Mouse (Mus musculus) erythroblast, embryonic 14.5 days (primary cell): ENCODE results near the gene Ralgds. TPM values are rescaled to one million over a fixed set of nuclear protein-coding genes. Genes with fewer than 3 reads are reported as not detected.

Source experiments
- H3K27me3 ChIP-seq: 2 replicates; pipeline ENCODE4 v1.6.1; 2012; ENCODE audit warnings: inconsistent platforms; ENCODE audit not compliant: control insufficient read depth
- H3K36me3 ChIP-seq: 2 replicates; pipeline ENCODE4 v1.6.1; 2012; ENCODE audit warnings: mild to moderate bottlenecking, inconsistent platforms; ENCODE audit not compliant: control insufficient read depth
- H3K4me1 ChIP-seq: 2 replicates; pipeline ENCODE4 v1.6.1; 2012; ENCODE audit warnings: inconsistent platforms; ENCODE audit not compliant: control insufficient read depth
- H3K4me3 ChIP-seq: replicated peaks from 2 replicates; pipeline ENCODE3; 2012; ENCODE audit warnings: moderate library complexity, mild to moderate bottlenecking, inconsistent platforms
- H3K9me3 ChIP-seq: 2 replicates; pipeline ENCODE4 v1.6.1; 2012; ENCODE audit warnings: low read length, inconsistent platforms, mixed read lengths; ENCODE audit not compliant: control insufficient read depth
- GATA1 ChIP-seq: IDR thresholded peaks from 2 replicates; pipeline ENCODE4 v1.6.1; 2012; ENCODE audit warnings: low read length, inconsistent platforms, mixed read lengths
- TAL1 ChIP-seq: IDR thresholded peaks from 3 replicates; pipeline ENCODE4 v1.6.1; 2012; ENCODE audit warnings: low read length, inconsistent platforms, mixed read lengths
- polyA plus RNA-seq: library from polyadenylated mRNA; stranded (reverse); fragments of >175 nt; gene quantifications from 2 replicates; pipeline ENCODE4 v1.2.3, GENCODE M21; 2012

Gene Ralgds
- polyA plus RNA-seq, 1 experiment, result 0.06 TPM

DNA sequence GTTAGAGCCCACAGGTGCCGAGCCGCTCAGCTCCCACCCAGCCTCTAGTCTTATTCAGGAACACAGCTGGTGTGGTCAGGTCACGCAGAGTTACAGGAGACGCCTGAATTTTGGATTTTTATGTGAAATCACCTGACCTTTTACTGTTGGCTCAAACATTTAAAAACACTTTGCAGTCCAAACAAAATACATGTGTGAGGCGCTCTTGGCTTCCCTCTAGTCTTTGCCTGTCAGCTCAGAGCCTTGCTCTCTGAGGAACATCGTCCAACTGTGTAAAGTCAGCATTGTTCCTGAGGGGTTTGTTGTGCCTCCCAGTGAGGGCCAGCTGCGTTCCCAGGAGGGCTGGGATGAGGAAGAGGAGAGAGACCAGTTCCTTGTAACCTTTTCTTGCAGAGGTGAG lies 17.4 kb downstream of the Ralgds start:
- Histone ChIP-seq H3K4me3 (no peak overlapping the region), H3K4me1 (peaks cover 16% of the 10 kb centered on the region), H3K27me3 (peaks cover 14% of the 10 kb centered on the region), H3K9me3 (no peaks in the 10 kb centered on the region), H3K36me3 (no peaks in the 10 kb centered on the region)
- TF ChIP-seq GATA1 (no peak), TAL1 (no peak)

GRCm38 (mm10) chr2:28532938-28533771 lies 20.2 kb downstream of the Ralgds start:
- Histone ChIP-seq H3K36me3 (no peaks in the 10 kb centered on the region), H3K27me3 (peaks cover 14% of the 10 kb centered on the region), H3K4me3 (peak overlapping the region; percentile 54), H3K9me3 (no peaks in the 10 kb centered on the region), H3K4me1 (peaks cover 7% of the 10 kb centered on the region)
- TF ChIP-seq GATA1, result no peak
- no peak for TF ChIP-seq TAL1

DNA sequence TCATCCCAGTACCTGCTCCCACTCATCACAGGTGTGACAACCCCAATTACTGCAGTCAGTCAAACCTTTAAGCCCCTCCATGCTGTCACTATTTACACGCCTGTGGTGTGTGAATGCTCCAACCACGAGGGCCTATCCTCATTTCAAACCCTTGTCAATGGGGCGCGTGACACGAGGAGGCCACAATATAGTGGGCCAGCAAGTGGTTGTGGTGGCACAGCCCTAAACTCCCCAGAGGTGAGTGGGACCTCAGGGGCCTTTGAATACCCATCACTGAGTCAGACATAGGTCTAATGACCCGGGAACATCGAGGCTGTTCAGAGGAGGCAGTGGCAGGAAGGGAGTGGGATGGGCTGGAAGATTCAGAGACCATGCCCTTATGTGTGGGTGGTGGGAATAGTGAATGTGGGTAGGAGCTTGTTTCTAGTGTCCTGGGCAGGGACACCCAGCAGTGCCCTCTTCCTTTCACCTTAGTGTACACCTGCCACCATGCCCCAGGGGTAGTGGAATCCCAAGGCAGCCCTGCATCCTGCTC lies 21.0 kb downstream of the Ralgds start:
- peaks cover 7% of the 10 kb centered on the region for H3K4me1 ChIP-seq
- H3K27me3 ChIP-seq, result peaks cover 14% of the 10 kb centered on the region
- no peak for TF ChIP-seq GATA1
- TF ChIP-seq TAL1, result no peak
- no peaks in the 10 kb centered on the region for H3K9me3 ChIP-seq
- peak overlapping the region; percentile 54 for H3K4me3 ChIP-seq
- no peaks in the 10 kb centered on the region for H3K36me3 ChIP-seq

DNA sequence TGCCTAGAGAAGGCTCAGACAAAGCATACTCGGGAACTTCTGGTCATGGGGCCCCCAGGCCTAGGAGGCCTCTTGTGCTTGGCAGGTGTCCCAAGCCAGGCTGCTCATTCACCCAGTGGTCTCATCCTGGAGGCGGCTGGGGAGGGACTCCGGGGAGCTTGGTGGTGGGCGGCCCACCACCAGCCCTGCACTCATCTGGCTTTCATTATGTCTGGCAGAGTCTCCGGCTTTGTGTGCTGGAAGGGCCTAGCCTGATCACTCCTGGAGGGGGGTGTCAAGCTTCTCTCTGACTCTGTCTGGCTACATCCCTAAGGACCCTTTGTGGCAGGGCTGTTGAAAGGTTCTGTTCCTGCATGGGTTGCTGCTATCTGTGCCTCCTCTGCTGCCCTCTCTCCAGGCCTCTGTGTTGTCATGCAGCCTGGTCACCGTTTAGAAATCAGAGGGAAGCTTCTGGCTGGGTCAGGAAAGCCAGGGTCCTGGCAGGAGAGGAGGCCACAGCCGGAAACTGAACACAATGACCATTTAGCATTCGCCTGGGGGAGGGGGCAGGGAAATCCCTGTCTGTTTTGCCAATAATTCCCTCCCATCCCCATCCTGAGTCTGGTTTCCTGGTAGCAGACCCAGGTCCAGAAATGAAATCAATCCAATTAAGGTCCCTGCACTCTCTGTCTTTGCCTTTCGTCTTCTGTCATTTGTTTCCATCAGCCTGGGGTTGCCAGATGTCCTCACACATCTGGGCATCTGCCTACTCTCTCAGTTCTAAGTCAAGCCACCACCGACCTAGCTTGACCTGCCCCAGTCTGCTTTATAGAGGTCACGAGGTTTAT lies 21.7 kb downstream of the Ralgds start:
- no peak overlapping the region for H3K4me3 ChIP-seq

DNA sequence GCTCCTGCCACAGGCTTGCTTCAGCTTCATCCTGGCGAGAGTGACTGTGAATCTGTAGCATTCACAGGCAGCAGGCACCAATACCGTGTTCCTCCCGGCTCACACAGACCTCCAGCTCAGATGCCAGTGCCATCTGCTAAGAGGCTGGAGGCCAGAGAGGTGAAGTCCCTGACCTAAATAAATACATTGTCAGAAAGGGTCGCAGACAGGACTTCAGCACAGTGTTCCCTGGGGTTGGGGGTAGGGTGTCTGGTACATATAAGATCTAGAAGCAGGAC lies 22.3 kb downstream of the Ralgds start:
- Histone ChIP-seq H3K27me3 (peaks cover 14% of the 10 kb centered on the region), H3K9me3 (no peaks in the 10 kb centered on the region), H3K4me1 (peaks cover 7% of the 10 kb centered on the region), H3K36me3 (no peaks in the 10 kb centered on the region), H3K4me3 (no peak overlapping the region)
- TF ChIP-seq TAL1, result no peak
- no peak for TF ChIP-seq GATA1

More for the DNA sequence above, 21.7 kb downstream of the Ralgds start:
- Histone ChIP-seq H3K36me3 (no peaks in the 10 kb centered on the region), H3K4me1 (peaks cover 7% of the 10 kb centered on the region), H3K9me3 (no peaks in the 10 kb centered on the region), H3K27me3 (peaks cover 14% of the 10 kb centered on the region)
- TF ChIP-seq TAL1, result no peak
- TF ChIP-seq GATA1, result no peak

DNA sequence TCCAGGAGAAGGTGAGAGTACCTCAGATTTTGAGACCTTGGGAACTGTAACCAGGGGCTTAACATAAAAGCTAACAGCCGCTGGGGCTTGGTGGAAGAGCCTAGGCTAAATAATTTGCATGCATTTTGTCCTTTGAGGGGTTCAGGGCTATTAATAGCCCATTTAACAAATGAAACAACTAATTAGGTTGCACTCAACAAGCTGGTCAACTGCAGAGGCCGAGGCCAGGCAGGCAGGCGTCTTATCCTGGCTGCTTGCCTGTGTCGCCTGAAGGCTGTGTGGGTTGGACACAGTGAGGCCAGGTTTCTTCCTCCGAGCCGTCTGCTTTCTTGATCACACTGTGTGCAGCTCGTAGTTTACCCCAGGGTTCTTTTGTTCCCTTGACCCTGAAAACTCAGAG lies 22.7 kb downstream of the Ralgds start:
- Histone ChIP-seq H3K36me3 (no peaks in the 10 kb centered on the region), H3K27me3 (peaks cover 14% of the 10 kb centered on the region), H3K4me3 (no peak overlapping the region), H3K9me3 (no peaks in the 10 kb centered on the region), H3K4me1 (peaks cover 7% of the 10 kb centered on the region)
- TF ChIP-seq GATA1 (no peak), TAL1 (no peak)

- Histone ChIP-seq H3K27me3 (peaks cover 14% of the 10 kb centered on the region), H3K36me3 (no peaks in the 10 kb centered on the region), H3K9me3 (no peaks in the 10 kb centered on the region), H3K4me1 (peaks cover 7% of the 10 kb centered on the region), H3K4me3 (no peak overlapping the region)
- TF ChIP-seq GATA1 (no peak), TAL1 (no peak)
These were observed 23.2 kb downstream of the Ralgds start for GRCm38 (mm10) chr2:28536166-28536565.

DNA sequence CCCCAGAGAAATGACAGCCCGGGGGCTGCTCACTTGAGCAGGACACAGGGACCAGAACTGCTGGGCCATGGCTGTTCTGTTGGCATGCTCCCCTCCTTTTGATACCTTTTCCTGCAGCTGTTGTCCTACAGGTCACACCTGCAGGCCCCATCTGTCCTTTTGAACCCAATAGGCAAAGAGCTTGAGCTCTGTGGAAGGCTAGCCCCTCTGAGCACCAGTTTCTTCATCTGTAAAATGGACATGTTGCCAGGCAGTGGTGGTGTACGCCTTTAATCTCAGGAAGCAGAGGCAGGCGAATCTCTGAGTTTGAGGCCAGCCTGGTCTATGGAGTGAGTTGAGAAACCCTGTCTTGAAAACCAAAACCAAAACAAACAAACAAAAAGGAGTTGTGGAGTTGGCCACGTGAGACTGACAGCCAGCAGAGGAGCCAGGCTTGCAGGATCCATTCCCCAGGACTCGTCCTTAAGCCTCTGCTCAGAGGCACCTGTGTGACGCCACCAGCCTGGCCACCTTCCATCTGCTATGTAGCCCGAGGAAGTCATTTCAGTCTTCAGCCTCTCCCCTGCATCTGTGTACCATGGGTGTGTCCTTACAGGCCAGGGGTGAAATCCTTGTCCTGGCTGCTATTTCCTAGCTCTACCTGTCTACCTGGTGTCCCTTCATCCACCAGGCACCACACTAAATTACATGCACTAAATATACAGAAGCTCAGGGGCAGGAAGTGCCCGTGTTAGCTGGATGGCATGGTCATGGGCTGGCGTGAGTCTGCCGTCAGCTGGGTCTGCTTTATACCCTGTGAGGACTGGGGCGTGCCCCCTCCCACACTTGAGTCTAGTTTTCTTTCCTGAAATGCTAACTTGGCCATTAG lies 24.1 kb downstream of the Ralgds start:
- Histone ChIP-seq H3K36me3 (no peaks in the 10 kb centered on the region), H3K9me3 (no peaks in the 10 kb centered on the region), H3K4me3 (no peak overlapping the region), H3K4me1 (peaks cover 7% of the 10 kb centered on the region), H3K27me3 (peaks cover 14% of the 10 kb centered on the region)
- TF ChIP-seq TAL1 (no peak), GATA1 (no peak)

GRCm38 (mm10) chr2:28537634-28537920 lies 24.7 kb downstream of the Ralgds start:
- peaks cover 14% of the 10 kb centered on the region for H3K27me3 ChIP-seq

More at GRCm38 (mm10) chr2:28537634-28537920, 24.7 kb downstream of the Ralgds start:
- no peaks in the 10 kb centered on the region for H3K9me3 ChIP-seq
- peaks cover 7% of the 10 kb centered on the region for H3K4me1 ChIP-seq
- TF ChIP-seq GATA1 (no peak), TAL1 (no peak)
- no peak overlapping the region for H3K4me3 ChIP-seq
- H3K36me3 ChIP-seq, result no peaks in the 10 kb centered on the region
